Mouse (Mus musculus) liver, postnatal 0 days (tissue): ENCODE data around the gene Casq1. TPM values are rescaled to one million over a fixed set of nuclear protein-coding genes. Genes with fewer than 3 reads are reported as not detected.

Source experiments
- ATAC-seq: fragments of 200-750 bp; cut with Nextera tagmentation; 2 replicates; pipeline ENCODE4 v1.8.0; 2017; ENCODE audit warnings: mild to moderate bottlenecking, moderate library complexity
- DNase-seq: peaks from one replicate; pipeline ENCODE4 v3.0.0-alpha.2; 2016
- H3K27ac ChIP-seq: fragments of 300-500 bp; sonication (generic); 2 replicates; pipeline ENCODE4 v1.5.1; 2014; ENCODE audit warnings: antibody characterized with exemption, moderate library complexity, mild to moderate bottlenecking, low read depth
- H3K27me3 ChIP-seq: fragments of 300-500 bp; sonication (generic); 2 replicates; pipeline ENCODE4 v1.6.1; 2014; ENCODE audit warnings: low read length, control low read depth, mixed read lengths; ENCODE audit not compliant: insufficient read depth
- H3K36me3 ChIP-seq: fragments of 300-500 bp; sonication (generic); replicated peaks from 2 replicates; pipeline ENCODE4 v1.6.1; 2014; ENCODE audit warnings: mild to moderate bottlenecking, control low read depth, low read length, moderate library complexity, mixed read lengths; ENCODE audit not compliant: insufficient read depth
- H3K4me1 ChIP-seq: fragments of 300-500 bp; sonication (generic); 2 replicates; pipeline ENCODE4 v1.6.1; 2014; ENCODE audit warnings: antibody characterized with exemption, mild to moderate bottlenecking, control low read depth; ENCODE audit not compliant: insufficient read depth
- H3K4me2 ChIP-seq: fragments of 300-500 bp; sonication (generic); 2 replicates; pipeline ENCODE4 v1.6.1; 2014; ENCODE audit warnings: low read depth, mild to moderate bottlenecking, low read length, moderate library complexity, mixed read lengths
- H3K4me3 ChIP-seq: fragments of 300-500 bp; sonication (generic); 2 replicates; pipeline ENCODE4 v1.5.1; 2014; ENCODE audit warnings: low read depth, low read length
- H3K9ac ChIP-seq: fragments of 300-500 bp; sonication (generic); replicated peaks from 2 replicates; pipeline ENCODE4 v1.6.1; 2014; ENCODE audit warnings: mild to moderate bottlenecking, moderate library complexity
- H3K9me3 ChIP-seq: fragments of 300-500 bp; sonication (generic); 2 replicates; pipeline ENCODE4 v1.6.1; 2016; ENCODE audit warnings: mild to moderate bottlenecking, control low read depth, low read length, mixed read lengths
- CTCF ChIP-seq: sonication (generic); IDR thresholded peaks from 2 replicates; pipeline ENCODE4 v1.5.1; 2016; ENCODE audit warnings: antibody characterized with exemption, low read depth
- EP300 ChIP-seq: IDR thresholded peaks from 2 replicates; pipeline ENCODE4 v1.6.1; 2016; ENCODE audit warnings: antibody characterized with exemption, low read depth, mild to moderate bottlenecking
- WGBS: fragments of 180-500 bp; shearing (Covaris S2); extraction: QIAGEN DNeasy Blood & Tissue Kit; methylation state at CpG from one replicate; pipeline ENCODE4 v1.1.7; 2014; ENCODE audit not compliant: insufficient replicate concordance; 5-methylcytosine and 5-hydroxymethylcytosine counted together
- polyA plus RNA-seq: library from polyadenylated mRNA; unstranded; fragments of >200 nt; fragmentation: Nextera tagmentation; extraction: Ambion mirVana; gene quantifications from 2 replicates; pipeline ENCODE4 v1.2.1, GENCODE M21; 2015

The Casq1 gene
- polyA plus RNA-seq, 1 experiment from 2014 or later: 0.61 TPM

GRCm38 (mm10) chr1:172207111-172207584 lies 12.5 kb downstream of the Casq1 start:
- H3K4me3 ChIP-seq: peak overlapping the region; percentile 55; the same call in 1 of the 2 replicates
- no peaks in the 10 kb centered on the region for H3K36me3 ChIP-seq
- 0 out of 2 replicates have a peak overlapping the region, but pooled peaks have one; percentile 64 for H3K27ac ChIP-seq
- H3K9ac ChIP-seq: no peak overlapping the region
- H3K4me1 ChIP-seq: peaks cover 15% of the 10 kb centered on the region
- ATAC-seq (no peak), DNase-seq (no peak)
- 31% methylated on average over 7 of the region's 7 CpGs for WGBS
- H3K27me3 ChIP-seq: no peaks in the 10 kb centered on the region
- no peaks in the 10 kb centered on the region for H3K9me3 ChIP-seq
- peak overlapping the region; percentile 80 for H3K4me2 ChIP-seq
- TF ChIP-seq EP300 (no peak), CTCF (no peak)

- H3K9me3 ChIP-seq: no peaks in the 10 kb centered on the region
- H3K27ac ChIP-seq: peak within 1 kb of the TSS; percentile 64
- H3K27me3 ChIP-seq: no peaks in the 10 kb centered on the region
- ATAC-seq (peak; percentile 80), DNase-seq (peak; percentile 82)
- TF ChIP-seq CTCF (no peak), EP300 (no peak)
- peaks cover 4% of the 10 kb centered on the region; the same call in 1 of the 2 replicates for H3K36me3 ChIP-seq
- H3K4me2 ChIP-seq: peak within 1 kb of the TSS; percentile 80
- under 1% methylated on average over 40 of the region's 40 CpGs for WGBS
- H3K9ac ChIP-seq: peak within 1 kb of the TSS; percentile 73
- H3K4me3 ChIP-seq: peak within 1 kb of the TSS; percentile 55
- peaks cover 17% of the 10 kb centered on the region for H3K4me1 ChIP-seq
Observed at GRCm38 (mm10) chr1:172206141-172206917, 13.3 kb downstream of the Casq1 start, which contains the start of gene Pea15a. Gene Pea15a, minus strand, starts transcription at chr1:172206804.

- Histone ChIP-seq H3K27me3 (no peaks in the 10 kb centered on the region), H3K9me3 (no peaks in the 10 kb centered on the region), H3K4me1 (peaks cover 19% of the 10 kb centered on the region), H3K4me2 (peak overlapping the region; percentile 80), H3K9ac (peak overlapping the region; percentile 73), H3K27ac (no peak overlapping the region), H3K4me3 (peak overlapping the region; percentile 55), H3K36me3 (peaks cover 8% of the 10 kb centered on the region; the same call in 1 of the 2 replicates)
- DNase-seq: no peak
- no peak for ATAC-seq
- 19% methylated on average over 3 of the region's 3 CpGs for WGBS
- no peak for TF ChIP-seq EP300
- TF ChIP-seq CTCF: no peak
Observed at GRCm38 (mm10) chr1:172205741-172206087, 14.0 kb downstream of the Casq1 start.

- Histone ChIP-seq H3K4me3 (no peak overlapping the region), H3K9ac (peak overlapping the region; percentile 73; the same call in 1 of the 2 replicates), H3K9me3 (no peaks in the 10 kb centered on the region), H3K4me2 (peak overlapping the region; percentile 80), H3K27me3 (no peaks in the 10 kb centered on the region), H3K36me3 (peaks cover 13% of the 10 kb centered on the region), H3K27ac (no peak overlapping the region; the same call in 1 of the 2 replicates), H3K4me1 (peaks cover 19% of the 10 kb centered on the region)
- TF ChIP-seq CTCF (no peak), EP300 (no peak)
- 73% methylated on average over 15 of the region's 15 CpGs for WGBS
- ATAC-seq: no peak
- no peak for DNase-seq
Observed at GRCm38 (mm10) chr1:172204814-172205740, 14.6 kb downstream of the Casq1 start.

- peak overlapping the region; percentile 39; the same call in 1 of the 2 replicates for H3K27ac ChIP-seq
- no peak for ATAC-seq
- no peaks in the 10 kb centered on the region for H3K9me3 ChIP-seq
- H3K4me2 ChIP-seq: 0 out of 2 replicates have a peak overlapping the region, but pooled peaks have one; percentile 3
- DNase-seq: no peak
- H3K4me1 ChIP-seq: peaks cover 19% of the 10 kb centered on the region
- no peaks in the 10 kb centered on the region for H3K27me3 ChIP-seq
- H3K36me3 ChIP-seq: peaks cover 22% of the 10 kb centered on the region
- no peak overlapping the region for H3K9ac ChIP-seq
- WGBS: 61% methylated on average over 9 of the region's 9 CpGs
- no peak overlapping the region for H3K4me3 ChIP-seq
- TF ChIP-seq EP300 (no peak), CTCF (no peak)
Observed at GRCm38 (mm10) chr1:172204033-172204813, 15.4 kb downstream of the Casq1 start.
